Mouse (Mus musculus) heart, embryonic 12.5 days (tissue): ENCODE data around the gene Cyfip2. TPM values are rescaled to one million over a fixed set of nuclear protein-coding genes. Genes with fewer than 3 reads are reported as not detected.

Experiments
- ATAC-seq: fragments of 200-750 bp; cut with Nextera tagmentation; 2 replicates; pipeline ENCODE4 v1.8.0; 2017; ENCODE audit warnings: moderate TSS enrichment, moderate library complexity; ENCODE audit not compliant: insufficient number of reproducible peaks, low FRiP score
- H3K27ac ChIP-seq: fragments of 300-500 bp; sonication (generic); 2 replicates; pipeline ENCODE4 v1.5.1; 2016; ENCODE audit warnings: mild to moderate bottlenecking, moderate library complexity; ENCODE audit not compliant: poor library complexity, severe bottlenecking
- H3K27me3 ChIP-seq: fragments of 300-500 bp; sonication (generic); replicated peaks from 2 replicates; pipeline ENCODE4 v1.6.1; 2016; ENCODE audit warnings: mild to moderate bottlenecking, moderate library complexity
- H3K36me3 ChIP-seq: fragments of 300-500 bp; sonication (generic); 2 replicates; pipeline ENCODE4 v1.6.1; 2016; ENCODE audit warnings: mild to moderate bottlenecking, moderate library complexity
- H3K4me1 ChIP-seq: fragments of 300-500 bp; sonication (generic); replicated peaks from 2 replicates; pipeline ENCODE4 v1.6.1; 2016; ENCODE audit warnings: mild to moderate bottlenecking
- H3K4me2 ChIP-seq: fragments of 300-500 bp; sonication (generic); 2 replicates; pipeline ENCODE4 v1.6.1; 2016; ENCODE audit warnings: mild to moderate bottlenecking, moderate library complexity
- H3K4me3 ChIP-seq: fragments of 300-500 bp; sonication (generic); 2 replicates; pipeline ENCODE4 v1.5.1; 2016; ENCODE audit warnings: mild to moderate bottlenecking
- H3K9ac ChIP-seq: fragments of 300-500 bp; sonication (generic); 2 replicates; pipeline ENCODE4 v1.6.1; 2016; ENCODE audit warnings: mild to moderate bottlenecking, moderate library complexity
- H3K9me3 ChIP-seq: fragments of 300-500 bp; sonication (generic); replicated peaks from 2 replicates; pipeline ENCODE4 v1.6.1; 2016; ENCODE audit warnings: mild to moderate bottlenecking, moderate library complexity
- WGBS: fragments of 180-500 bp; shearing (Covaris S2); methylation state at CpG from one replicate; pipeline ENCODE4 v1.1.7; 2016; 5-methylcytosine and 5-hydroxymethylcytosine counted together
- polyA plus RNA-seq: library from polyadenylated mRNA; unstranded; fragments of >200 nt; fragmentation: Nextera tagmentation; extraction: Ambion mirVana; gene quantifications from 2 replicates; pipeline ENCODE4 v1.2.1, GENCODE M21; 2016

Gene Cyfip2
- polyA plus RNA-seq, 1 experiment from 2014 or later = 6.5 TPM

GRCm38 (mm10) chr11:46258207-46258606 is 54.5 kb downstream of the Cyfip2 start:
- Histone ChIP-seq H3K4me3 (no peak overlapping the region), H3K27ac (no peak overlapping the region), H3K4me1 (no peaks in the 10 kb centered on the region), H3K27me3 (no peaks in the 10 kb centered on the region), H3K36me3 (peaks cover 7% of the 10 kb centered on the region; the same call in 1 of the 2 replicates), H3K9me3 (no peaks in the 10 kb centered on the region), H3K4me2 (no peak overlapping the region), H3K9ac (no peak overlapping the region)
- 53% methylated on average over 4 of the region's 4 CpGs for WGBS
- ATAC-seq = no peak

GRCm38 (mm10) chr11:46255291-46255690 is 57.4 kb downstream of the Cyfip2 start:
- Histone ChIP-seq H3K4me2 (no peak overlapping the region), H3K9ac (no peak overlapping the region), H3K27ac (no peak overlapping the region), H3K4me1 (no peaks in the 10 kb centered on the region), H3K4me3 (no peak overlapping the region), H3K36me3 (peaks cover 7% of the 10 kb centered on the region; the same call in 1 of the 2 replicates), H3K27me3 (no peaks in the 10 kb centered on the region), H3K9me3 (no peaks in the 10 kb centered on the region)
- WGBS = 79% methylated on average over 2 of the region's 2 CpGs
- ATAC-seq = no peak

- Histone ChIP-seq H3K4me2 (no peak overlapping the region), H3K36me3 (peaks cover 5% of the 10 kb centered on the region; the same call in 1 of the 2 replicates), H3K27me3 (no peaks in the 10 kb centered on the region), H3K9me3 (no peaks in the 10 kb centered on the region), H3K27ac (no peak overlapping the region), H3K4me1 (no peaks in the 10 kb centered on the region), H3K9ac (no peak overlapping the region), H3K4me3 (no peak overlapping the region)
- ATAC-seq = no peak
- WGBS = 22% methylated on average over 7 of the region's 7 CpGs
Observed at GRCm38 (mm10) chr11:46251994-46252393, 60.7 kb downstream of the Cyfip2 start.

- Histone ChIP-seq H3K4me2 (no peak overlapping the region), H3K27ac (no peak overlapping the region), H3K27me3 (no peaks in the 10 kb centered on the region), H3K36me3 (no peaks in the 10 kb centered on the region), H3K9ac (no peak overlapping the region), H3K4me3 (no peak overlapping the region), H3K9me3 (no peaks in the 10 kb centered on the region), H3K4me1 (no peaks in the 10 kb centered on the region)
- WGBS = 86% methylated on average over 3 of the region's 3 CpGs
- ATAC-seq = no peak
Observed at GRCm38 (mm10) chr11:46248352-46248751, 64.3 kb downstream of the Cyfip2 start.

GRCm38 (mm10) chr11:46246393-46246792 is 66.3 kb downstream of the Cyfip2 start:
- 50% methylated on average over 7 of the region's 7 CpGs for WGBS
- no peak for ATAC-seq
- H3K9ac ChIP-seq = no peak overlapping the region
- no peak overlapping the region for H3K4me3 ChIP-seq
- no peaks in the 10 kb centered on the region for H3K27me3 ChIP-seq
- no peaks in the 10 kb centered on the region for H3K36me3 ChIP-seq
- H3K27ac ChIP-seq = no peak overlapping the region
- no peaks in the 10 kb centered on the region for H3K9me3 ChIP-seq
- no peak overlapping the region for H3K4me2 ChIP-seq
- H3K4me1 ChIP-seq = no peaks in the 10 kb centered on the region

- 58% methylated on average over 8 of the region's 8 CpGs for WGBS
Observed at GRCm38 (mm10) chr11:46245926-46246325, 66.7 kb downstream of the Cyfip2 start.

GRCm38 (mm10) chr11:46244731-46245604 is 67.7 kb downstream of the Cyfip2 start:
- WGBS = 87% methylated on average over 23 of the region's 23 CpGs
- Histone ChIP-seq H3K9me3 (no peaks in the 10 kb centered on the region), H3K4me3 (no peak overlapping the region), H3K4me1 (no peaks in the 10 kb centered on the region), H3K36me3 (no peaks in the 10 kb centered on the region), H3K27ac (no peak overlapping the region), H3K9ac (no peak overlapping the region), H3K4me2 (no peak overlapping the region), H3K27me3 (no peaks in the 10 kb centered on the region)
- ATAC-seq = no peak

More at GRCm38 (mm10) chr11:46245926-46246325, 66.7 kb downstream of the Cyfip2 start:
- Histone ChIP-seq H3K4me3 (no peak overlapping the region), H3K27ac (no peak overlapping the region), H3K4me1 (no peaks in the 10 kb centered on the region), H3K9ac (no peak overlapping the region), H3K9me3 (no peaks in the 10 kb centered on the region), H3K36me3 (no peaks in the 10 kb centered on the region), H3K27me3 (no peaks in the 10 kb centered on the region), H3K4me2 (no peak overlapping the region)
- no peak for ATAC-seq

- Histone ChIP-seq H3K9me3 (no peaks in the 10 kb centered on the region), H3K36me3 (peaks cover 3% of the 10 kb centered on the region; the same call in 1 of the 2 replicates), H3K27me3 (no peaks in the 10 kb centered on the region), H3K9ac (no peak overlapping the region), H3K4me2 (no peak overlapping the region), H3K27ac (no peak overlapping the region), H3K4me3 (no peak overlapping the region), H3K4me1 (no peaks in the 10 kb centered on the region)
- WGBS = 90% methylated on average over 8 of the region's 8 CpGs
- no peak for ATAC-seq
Observed at GRCm38 (mm10) chr11:46241985-46242384, 70.7 kb downstream of the Cyfip2 start.

- Histone ChIP-seq H3K36me3 (peaks cover 3% of the 10 kb centered on the region; the same call in 1 of the 2 replicates), H3K9ac (no peak overlapping the region), H3K4me1 (no peaks in the 10 kb centered on the region), H3K9me3 (no peaks in the 10 kb centered on the region), H3K27me3 (no peaks in the 10 kb centered on the region), H3K4me3 (no peak overlapping the region), H3K27ac (no peak overlapping the region), H3K4me2 (no peak overlapping the region)
- ATAC-seq = 0 out of 2 replicates have a peak, but pooled peaks have one; percentile 22
- 55% methylated on average over 7 of the region's 7 CpGs for WGBS
Observed at GRCm38 (mm10) chr11:46241150-46241673, 71.4 kb downstream of the Cyfip2 start.

GRCm38 (mm10) chr11:46236976-46237375 is 75.7 kb downstream of the Cyfip2 start:
- Histone ChIP-seq H3K4me3 (no peak overlapping the region), H3K27ac (no peak overlapping the region), H3K4me2 (no peak overlapping the region), H3K4me1 (peaks cover 7% of the 10 kb centered on the region; the same call in 1 of the 2 replicates), H3K9ac (no peak overlapping the region), H3K9me3 (no peaks in the 10 kb centered on the region), H3K36me3 (peaks cover 3% of the 10 kb centered on the region; the same call in 1 of the 2 replicates), H3K27me3 (no peaks in the 10 kb centered on the region)
- WGBS = 41% methylated on average over 4 of the region's 4 CpGs
- no peak for ATAC-seq

GRCm38 (mm10) chr11:46235334-46235733 is 77.3 kb downstream of the Cyfip2 start, which contains the start of gene Fndc9:
Gene Fndc9, plus strand, starts transcription at chr11:46235531.
- no peak for ATAC-seq

More at GRCm38 (mm10) chr11:46235334-46235733, 77.3 kb downstream of the Cyfip2 start, which contains the start of gene Fndc9:
- Histone ChIP-seq H3K27me3 (no peaks in the 10 kb centered on the region), H3K9me3 (no peaks in the 10 kb centered on the region), H3K27ac (no peak within 1 kb of the TSS), H3K9ac (no peak within 1 kb of the TSS), H3K36me3 (peaks cover 3% of the 10 kb centered on the region; the same call in 1 of the 2 replicates), H3K4me3 (no peak within 1 kb of the TSS), H3K4me2 (no peak within 1 kb of the TSS), H3K4me1 (peaks cover 7% of the 10 kb centered on the region; the same call in 1 of the 2 replicates)
- 74% methylated on average over 11 of the region's 11 CpGs for WGBS
